Mouse (Mus musculus): ENCODE measurements around the gene Mfng.

The Mfng gene

DNA sequence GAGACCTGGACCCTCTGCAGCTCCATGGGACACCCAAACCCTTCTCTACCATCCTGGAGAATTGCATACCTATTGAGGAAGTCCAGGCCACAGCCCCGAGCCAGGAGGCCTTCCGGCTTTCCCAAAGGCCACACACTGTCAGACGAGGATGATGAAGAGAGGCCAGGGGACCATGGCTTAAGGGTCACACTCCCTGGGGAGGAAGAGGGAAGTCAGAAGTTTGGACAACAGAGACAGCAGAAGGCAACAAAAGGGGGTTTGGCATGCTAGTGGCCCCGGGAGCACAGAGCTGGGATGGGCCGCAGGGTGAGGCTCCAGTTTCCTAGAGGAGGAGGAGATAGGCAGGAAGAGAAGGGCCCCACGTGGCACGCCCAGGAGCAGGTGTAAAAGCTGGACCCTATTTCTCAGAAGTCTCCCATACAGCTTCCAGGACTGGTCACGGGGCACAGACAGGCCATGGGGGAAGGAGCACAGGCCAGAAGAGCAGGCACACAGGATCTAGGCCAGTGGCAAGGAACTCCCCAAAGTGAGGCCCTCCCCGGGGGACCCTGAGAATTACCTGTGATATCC, 14.1 kb upstream of the Mfng start:
- in situ Hi-C loops (cut with MboI) = no loop called here

DNA sequence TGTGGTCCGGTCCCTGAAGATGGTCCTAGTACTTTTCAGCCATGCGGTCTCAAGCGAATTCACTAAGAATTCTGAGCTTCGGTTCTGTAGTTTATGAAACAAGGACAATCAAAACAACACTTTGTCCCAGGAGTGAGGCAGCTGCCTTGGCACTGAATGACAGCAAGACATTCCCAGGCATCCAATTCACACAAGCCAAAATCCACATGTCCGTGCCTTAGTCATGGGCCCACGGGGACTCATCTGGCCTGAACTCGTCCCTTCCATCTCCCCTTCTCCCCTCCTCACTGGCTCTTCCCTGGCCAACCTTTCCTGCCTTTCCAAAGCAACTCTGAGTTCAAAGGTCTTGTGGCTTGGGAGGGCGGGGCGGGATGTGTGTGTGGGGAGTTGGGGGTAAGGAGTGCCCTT, 13.1 kb upstream of the Mfng start:
- in situ Hi-C loops (cut with MboI) = no loop called here

DNA sequence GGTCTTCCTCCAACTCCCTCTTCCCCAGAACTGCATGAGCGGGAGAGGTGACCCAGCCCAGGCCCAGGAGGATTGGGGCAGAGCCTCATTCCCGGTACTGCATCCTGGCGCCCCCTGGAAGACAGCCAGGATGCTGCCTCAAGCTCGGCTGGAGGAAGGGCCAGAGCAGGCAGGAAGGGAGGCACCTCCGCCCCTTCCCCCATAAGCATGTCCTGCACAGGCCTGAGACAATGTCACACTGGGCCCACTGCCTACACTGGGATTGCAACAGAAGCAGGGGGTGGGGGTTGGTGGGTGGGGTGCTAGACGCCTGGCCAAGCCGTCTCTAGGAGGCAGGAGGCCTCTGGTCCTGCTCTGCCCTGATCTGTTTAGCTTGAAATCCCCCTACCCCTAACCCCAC, 12.7 kb upstream of the Mfng start:
- in situ Hi-C loops (cut with MboI) = no loop called here

DNA sequence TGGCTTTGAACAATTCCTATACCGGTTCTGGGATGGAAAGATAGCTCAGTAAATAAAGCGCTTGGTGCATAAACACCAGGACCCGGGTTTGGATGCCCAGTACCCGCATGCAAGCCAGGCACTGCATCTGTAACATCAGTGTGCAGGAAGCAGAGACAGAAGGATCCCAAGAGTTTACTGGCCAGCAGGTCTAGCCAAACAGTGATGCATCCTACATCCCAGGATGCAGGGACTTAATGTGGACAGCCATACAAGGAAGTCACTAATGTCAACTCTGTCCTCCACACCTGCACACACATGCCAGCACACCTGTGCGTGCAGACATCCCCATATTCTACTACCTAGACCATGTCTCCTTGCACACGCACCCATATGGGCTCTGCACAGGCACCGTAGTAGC, 12.0 kb upstream of the Mfng start:
- in situ Hi-C loops (cut with MboI) = no loop called here

DNA sequence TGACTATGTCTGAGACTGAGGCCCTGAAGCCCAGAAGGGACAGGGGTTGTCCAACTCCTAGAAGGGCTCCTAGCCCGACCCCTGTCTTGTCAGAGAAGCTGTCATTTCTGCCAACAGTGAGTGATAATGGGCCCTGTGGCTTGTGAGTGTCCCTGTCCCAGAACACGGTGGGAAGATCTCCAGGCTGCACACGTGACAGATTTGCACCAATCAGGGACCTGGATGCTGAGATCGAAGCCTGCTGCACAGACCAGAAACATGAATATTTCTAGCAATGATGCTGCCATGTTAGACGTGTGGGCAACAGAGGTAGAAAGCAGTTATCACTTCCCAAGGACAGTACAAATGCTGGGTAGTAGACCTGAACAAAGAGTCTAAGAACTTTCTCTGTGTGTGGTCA, 11.2 kb upstream of the Mfng start:
- in situ Hi-C loops (cut with MboI) = no loop called here

DNA sequence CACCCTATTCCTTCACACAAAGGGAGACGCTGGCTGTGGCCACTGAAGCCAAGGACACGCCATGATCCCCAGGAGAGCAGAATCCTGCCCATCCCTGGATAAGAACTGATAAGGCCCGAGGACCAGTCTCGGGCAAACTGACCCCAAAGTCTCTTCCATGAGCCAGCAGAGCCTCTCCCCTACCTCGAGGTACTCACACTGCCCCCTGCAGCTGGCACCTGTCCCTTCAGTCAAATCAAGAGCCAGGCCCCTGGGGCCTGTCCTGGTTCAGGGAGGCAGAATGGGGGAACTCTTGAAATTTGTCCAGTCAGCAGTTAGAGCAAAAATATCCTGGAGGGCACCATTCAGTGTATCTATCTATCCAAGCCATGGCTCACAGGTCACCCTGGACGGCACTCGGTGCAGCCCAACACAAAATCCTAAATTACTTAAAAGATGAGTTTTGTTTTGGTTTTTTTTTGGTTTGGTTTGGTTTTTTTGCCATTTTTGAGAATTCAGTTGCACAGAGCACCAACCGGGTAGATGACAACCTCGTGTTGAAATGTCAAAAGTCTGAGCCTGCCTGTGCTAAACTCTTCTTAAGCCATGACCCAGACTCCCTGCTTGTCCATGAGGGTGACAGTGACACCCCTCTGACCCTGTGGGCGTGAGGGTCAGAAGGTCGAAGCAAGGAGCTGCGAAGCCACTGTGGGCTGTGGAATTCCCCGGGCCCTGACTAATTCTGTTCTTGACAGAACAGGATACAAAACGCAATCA, 9.3 kb upstream of the Mfng start:
- in situ Hi-C loops (cut with MboI) = no loop called here

DNA sequence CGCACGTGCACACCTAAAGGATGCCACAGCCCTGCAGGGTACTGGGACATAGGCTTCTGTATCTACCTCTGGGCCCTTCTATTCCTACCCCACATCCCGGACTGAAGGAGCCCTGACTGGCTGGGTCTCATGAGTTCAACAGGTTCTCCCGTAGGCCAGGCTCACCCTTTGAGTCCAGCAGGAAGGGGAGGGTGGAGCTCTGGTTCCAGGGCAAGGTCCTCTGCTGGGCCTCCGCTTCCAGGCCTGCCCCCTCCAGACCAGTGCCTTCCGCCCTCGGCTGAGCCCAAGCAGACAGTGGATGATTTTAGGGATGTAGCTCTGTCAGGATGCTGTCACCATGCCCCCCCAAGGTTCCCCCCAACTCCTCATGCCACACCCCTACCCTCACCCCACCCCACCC, 7.6 kb upstream of the Mfng start:
- in situ Hi-C loops (cut with MboI) = no loop called here

DNA sequence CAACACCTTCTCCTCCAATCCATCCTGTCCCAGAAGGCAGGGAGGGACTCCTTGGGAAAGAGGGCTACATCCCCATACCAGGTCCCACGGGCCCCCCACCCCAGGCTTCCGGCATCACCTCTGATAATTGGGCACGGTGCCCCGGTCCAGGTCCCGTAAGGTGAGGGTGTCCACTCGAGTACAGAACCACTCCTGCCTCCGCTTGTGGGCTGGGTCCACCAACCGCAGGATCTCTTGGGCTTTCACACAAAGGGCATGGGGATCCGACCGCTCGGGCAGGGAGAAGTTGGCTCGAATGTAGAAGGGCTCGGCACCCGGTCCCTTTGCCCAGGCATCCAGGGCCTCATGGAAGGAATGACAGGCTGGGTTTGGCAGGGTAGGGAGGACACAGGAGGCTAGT, 7.1 kb upstream of the Mfng start:
- in situ Hi-C loops (cut with MboI) = no loop called here

DNA sequence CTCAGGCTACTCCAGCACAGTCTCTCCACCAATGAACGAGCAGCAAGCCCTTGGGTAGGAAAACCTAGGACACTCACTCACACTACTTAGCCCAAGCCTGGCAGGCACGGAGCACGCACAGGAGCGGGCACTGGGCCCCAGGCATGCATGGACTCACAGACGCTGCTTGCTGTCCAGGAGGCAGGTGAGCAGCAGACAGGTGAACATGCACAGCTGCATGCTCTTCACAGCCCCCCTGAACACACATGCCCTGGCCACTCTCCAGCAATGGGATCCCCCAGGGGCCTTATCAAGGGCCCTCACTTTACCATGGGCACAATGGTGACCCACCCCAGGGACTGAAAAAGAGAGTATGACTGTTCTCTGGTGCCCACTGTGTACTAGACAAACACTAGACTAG, 6.4 kb upstream of the Mfng start:
- in situ Hi-C loops (cut with MboI) = no loop called here

DNA sequence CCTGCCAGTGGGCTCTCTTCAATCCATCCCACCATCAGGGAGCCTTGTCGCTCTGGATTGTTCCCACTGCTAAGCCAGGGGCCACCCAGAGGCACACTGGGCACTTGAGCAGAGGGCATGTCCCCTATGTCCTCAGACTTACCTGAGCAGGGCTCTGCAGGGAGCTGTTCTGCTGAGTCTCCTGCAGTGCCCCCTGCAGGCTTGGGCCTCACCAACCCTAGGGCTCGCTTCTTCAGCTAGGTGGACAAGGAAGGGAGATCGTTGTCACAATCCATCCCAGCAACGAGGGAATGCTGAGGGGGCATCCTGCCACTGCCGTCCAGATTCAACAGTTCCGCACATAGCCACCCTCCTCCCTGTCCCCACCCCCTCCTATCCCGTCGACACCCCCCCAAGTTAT, 6.0 kb upstream of the Mfng start:
- in situ Hi-C loops (cut with MboI) = no loop called here

DNA sequence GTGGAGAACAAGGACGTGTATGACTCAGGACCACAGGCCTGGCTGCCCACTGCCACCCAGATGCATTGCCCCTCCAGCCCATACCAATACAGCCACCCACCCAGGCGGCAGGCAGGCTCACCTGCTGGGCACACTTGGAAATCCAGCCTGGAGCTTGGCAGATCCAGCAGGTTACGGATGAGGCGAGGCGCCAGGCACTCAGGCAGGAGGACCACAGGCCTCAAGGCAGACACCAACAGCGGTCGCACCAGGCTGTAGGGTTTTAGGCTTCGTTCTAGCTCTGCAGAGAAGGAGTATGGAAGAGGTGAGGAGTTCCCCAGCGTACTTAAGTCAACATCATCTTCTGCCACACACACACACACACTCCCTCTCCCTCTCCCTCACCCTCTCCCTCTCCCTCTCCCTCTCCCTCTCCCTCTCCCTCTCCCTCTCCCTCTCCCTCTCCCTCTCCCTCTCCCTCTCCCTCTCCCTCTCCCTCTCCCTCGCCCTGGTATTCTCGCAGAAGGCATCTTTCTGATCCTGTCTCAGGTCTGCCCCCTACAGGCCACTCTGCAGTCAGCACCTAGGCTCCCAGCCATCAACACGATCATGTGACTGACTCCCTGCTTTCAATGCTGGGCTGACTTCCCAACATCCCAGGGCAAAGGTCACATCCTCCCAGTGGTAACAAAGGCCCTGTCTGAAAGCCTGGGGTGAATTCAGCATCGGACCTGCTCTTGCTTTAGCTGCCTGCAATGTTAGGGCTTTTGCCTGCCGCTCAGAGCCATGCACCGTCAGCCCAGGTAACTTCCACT, 5.0 kb upstream of the Mfng start:
- in situ Hi-C loops (cut with MboI) = no loop called here

DNA sequence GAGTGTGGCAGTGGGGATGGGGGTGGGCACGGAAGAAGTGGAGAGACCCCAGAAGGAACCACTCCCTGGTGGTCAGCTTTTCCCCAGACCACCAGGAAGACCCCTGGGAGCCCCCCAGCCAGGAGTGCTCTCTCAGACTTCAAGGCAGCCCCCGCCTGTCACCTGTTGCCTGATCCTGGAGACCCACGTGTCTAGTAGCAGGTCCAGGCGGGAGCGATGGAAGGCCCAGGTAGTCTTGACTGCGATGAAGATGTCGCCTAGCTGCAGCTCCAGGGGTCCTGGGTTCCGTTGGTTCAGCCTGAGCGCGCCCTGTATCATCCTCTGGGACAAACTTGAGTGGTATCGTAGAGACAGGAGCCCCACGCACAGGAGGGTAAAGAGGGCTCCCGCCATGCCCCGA, 419 bp downstream of the Mfng start:
- in situ Hi-C loops (cut with MboI) = no loop called here

DNA sequence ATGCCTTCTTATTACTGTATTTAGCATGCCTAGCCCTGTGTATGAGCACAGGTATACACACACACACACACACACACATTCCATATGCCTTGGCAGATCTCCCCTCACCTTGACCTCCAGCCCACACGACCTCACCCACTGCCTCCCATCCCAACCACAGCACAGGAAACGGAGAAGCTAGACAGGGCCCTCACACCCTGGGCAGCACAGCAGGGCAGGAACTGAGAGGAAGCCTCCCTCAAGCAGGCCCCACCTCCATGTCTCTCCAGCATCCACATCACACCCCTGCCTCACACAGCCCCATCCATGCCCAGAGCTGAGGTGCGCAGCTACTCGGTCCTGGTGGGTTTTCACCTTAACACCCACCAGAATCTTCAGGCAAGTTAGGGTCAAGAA, 909 bp downstream of the Mfng start:
- in situ Hi-C loops (cut with MboI) = no loop called here

DNA sequence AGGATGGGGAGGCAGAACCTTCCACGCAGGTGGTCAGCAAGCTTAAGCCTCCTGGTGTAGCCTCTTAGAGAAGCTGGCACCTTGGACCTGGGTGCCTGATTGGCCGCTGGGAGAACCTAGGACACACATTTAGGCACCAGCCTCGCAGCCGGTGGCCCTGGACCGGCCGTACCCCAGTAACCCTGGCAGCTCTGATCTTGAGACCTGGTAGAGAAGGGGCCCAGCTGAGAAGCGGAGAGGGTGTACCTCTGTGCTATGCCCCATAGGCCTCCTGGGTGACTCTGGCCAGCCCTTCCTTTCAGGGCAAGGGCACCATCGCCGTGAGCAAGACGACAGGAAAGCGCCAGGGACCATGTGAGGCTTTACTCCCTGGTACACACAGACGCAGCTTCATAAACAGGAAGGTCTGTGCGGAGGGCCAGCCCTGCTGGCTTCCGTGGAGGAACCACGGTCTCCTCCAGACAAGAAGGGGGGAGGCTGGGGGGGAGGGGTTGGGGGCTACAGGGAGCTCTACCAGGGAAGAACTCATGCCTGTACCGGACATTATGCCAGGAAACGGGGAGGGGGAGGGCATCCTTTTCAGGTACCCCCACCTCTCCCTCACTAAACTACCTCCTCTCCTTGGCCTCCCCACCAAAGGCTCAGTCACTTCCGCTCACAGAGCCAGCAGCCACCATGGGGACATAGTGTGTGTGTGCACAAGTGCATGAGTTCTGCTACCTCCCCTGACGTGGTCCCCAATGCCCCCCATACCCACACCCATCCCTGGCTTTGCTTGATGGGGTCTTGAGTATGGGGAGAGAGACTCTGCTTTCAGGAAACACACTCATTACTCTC, 1.5 kb downstream of the Mfng start:
- in situ Hi-C loops (cut with MboI) = no loop called here

DNA sequence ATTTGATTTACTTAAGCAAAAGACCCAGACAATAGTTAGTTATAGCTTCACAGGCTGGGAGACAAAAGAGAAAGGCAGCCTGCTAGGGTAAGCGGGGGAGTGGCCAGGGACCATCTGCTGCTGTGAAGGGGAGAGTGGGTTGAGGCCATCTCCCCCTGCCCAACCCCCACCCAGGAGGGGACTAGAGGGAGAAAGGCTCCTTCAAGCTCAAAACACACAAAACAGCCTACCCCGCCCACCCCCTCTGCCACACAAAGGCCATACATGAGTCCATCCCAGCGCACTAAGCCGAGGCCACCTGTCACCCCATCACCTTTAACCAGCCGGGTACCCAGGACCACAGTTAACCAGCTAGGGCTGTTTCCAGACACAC, 2.3 kb downstream of the Mfng start:
- in situ Hi-C loops (cut with MboI) = no loop called here

DNA sequence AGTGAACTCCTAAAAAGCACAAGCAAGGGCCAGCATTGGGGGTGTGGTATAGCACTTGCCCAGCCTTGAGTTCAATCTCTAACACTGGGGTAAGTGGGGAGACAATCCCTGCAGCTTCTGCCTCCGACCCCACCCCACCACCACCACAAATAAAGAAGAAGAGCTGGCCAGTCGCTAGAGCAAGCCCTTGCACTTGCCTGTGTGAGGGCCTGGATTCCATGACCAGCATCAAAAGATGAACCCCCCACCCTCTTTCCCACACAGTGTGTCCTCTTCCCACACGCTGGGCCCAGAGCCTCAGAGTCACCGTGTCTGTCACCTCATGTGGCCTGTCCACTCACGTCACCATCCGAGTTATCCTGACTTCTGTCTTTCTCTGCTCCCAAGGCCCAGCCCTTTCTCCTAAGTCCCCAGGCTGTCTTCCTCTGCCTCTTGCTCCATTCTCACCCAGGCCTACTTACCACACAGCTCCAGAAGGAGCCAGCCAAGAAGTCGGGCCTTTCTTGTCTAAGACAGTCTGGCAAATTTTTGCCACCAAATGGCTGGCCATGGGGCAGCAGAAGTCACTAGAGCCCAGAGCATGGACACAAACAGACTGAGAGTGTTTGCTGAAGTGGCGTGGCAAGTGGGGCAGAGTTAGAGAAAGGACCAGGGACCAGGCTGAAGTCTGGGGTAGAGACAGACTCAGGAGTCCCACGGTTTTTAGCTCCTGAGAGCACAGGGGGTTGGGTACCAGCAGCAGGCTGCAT, 2.9 kb downstream of the Mfng start:
- in situ Hi-C loops (cut with MboI) = no loop called here

DNA sequence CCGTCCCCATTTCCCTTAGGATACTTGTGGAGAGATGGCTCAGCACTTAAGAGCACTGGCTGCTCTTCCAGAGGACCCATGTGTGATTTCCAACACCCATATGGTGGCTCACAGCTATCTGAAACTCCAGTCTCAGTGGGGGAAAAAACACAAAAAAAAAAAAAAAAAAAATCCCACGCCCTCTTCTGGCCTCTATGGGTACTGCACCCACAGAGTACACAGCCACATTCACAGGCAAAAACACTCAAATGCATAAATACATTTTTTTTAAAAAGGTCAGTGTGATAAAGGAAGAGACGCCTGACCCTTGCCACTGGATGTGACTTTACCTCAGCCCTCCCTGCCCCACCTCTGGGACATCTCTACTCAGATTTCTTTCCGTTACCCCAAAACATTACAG, 4.2 kb downstream of the Mfng start:
- in situ Hi-C loops (cut with MboI) = no loop called here

DNA sequence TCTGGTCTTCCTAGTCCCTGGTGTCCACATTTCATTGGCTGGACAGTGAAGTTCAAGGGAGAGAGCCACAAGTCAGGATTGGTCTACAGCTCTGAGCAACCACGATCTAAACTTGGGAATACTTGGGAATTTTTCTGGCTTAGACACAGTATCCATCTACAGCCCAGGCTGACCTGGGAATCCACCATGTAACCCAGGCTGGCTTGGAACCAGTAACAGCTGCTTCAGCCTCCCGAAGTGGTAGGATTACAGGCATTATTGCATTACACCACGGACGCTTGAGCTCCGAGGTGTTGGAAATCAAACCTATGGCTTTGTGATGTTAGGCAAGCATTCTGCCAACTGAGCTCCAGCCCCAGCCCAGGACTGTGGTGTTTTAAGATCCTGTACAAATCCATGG, 9.6 kb downstream of the Mfng start:
- in situ Hi-C loops (cut with MboI) = no loop called here

DNA sequence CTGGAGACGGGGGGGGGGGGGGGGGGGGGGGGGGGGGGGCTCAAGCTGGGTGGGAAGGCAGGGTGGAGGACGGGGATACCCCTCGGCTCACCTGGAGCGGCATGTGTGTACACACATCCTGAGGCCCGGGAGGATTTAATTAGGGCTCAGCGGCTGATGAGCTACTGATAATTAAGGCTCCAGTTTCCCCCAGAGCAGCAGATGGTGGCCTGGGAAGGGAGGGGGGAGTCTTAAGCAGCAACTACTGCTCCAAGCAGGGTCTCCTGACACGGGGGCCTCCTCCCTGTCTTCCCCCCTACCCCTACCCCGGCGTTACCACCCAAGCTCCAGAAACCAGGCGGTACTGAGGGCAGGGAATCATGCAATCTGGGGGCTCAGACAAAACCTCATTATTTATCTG, 10.1 kb downstream of the Mfng start:
- in situ Hi-C loops (cut with MboI) = no loop called here

DNA sequence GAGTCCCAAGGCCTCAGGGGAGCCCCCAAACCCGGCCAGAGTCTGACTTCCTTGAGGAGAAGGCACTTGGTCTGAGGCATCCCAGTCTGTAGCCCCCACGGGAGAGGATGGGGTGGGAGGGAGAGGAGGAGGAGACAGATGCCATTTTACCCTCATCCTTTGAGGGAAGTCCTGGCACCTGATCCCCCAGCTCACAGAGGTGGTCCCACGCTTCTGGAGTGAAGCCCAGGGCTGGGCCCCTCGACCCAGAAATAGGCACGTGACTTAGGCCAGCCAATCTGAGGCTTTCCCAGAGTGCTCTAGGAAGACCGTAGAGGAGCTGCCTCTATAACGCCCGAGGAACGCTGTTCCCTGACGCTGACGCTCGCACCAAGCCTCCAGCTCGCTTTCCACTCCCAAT, 12.2 kb downstream of the Mfng start:
- in situ Hi-C loops (cut with MboI) = no loop called here

DNA sequence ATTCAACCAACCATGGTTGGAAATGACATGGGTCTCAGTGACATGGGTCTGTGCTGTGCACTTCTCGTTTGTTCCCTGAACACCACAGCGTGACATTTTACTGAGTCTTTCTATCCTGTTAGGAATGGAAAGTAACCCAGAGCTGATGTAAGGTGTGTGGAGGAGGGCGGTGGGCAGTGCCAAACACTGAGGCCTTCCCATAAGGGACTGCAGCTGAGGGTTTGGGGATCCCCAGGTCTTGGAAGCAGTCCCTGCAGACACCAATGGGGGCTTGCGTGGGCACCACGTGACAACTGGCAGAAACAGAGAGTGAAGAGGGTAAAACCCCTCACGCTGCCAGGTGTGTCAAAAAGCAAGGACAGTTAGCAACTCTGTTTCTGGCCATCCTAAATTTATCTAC, 15.1 kb downstream of the Mfng start:
- in situ Hi-C loops (cut with MboI) = no loop called here

Measured in mature B cell (primary cell).